Mouse (Mus musculus): ENCODE data around the gene Cirbp.

Gene Cirbp

DNA sequence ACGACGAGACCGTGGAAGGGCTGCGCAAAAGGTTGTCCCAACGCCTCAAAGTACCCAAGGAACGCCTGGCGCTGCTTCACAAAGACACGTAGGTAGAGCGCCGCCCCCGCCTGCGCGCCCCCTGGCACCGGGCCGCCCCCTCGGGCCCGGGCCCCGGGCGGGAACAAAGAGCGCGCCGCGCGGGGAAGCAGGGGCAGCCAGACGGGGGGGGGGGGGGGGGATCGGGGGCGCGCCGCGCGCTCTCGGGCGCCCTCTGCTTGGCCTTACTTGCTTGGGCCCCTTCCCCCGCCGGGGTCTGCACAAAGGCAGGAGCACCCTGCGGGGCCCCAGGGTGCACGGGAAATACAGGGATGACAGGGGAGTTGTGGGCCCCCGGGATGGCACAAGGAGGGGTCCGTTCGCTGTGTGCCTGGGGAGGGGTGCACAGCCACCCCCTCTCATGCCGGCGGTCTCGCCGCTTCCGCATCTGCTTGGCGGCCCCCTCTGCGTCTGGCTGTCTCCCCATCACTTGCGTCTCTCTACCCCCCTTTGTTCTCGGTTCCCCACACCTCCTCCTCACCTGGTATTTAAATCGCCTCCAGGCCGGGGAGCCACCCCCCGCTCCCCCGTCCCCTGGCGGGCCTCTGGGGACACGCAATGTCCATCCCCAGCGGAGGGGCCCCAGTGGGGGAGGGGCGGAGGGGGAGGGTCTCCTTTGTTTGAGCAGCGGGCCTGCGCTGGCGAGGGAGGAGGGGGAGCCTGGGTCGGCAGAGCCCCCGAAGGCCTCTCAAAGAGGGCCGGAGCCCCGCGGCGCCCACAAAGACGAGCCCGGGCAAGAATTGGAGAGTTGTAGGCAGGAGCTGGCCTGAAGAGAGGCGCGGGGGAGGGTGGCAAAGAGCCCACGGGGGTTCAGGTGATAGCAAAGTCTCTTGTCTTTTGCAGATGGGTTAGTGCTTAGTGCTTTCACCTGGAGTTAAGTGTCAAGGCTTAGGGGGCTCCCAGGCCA is 15.3 kb upstream of the Cirbp start:
- no peak for DNase-seq (ENCODE audit: low read depth, low spot score)

DNA sequence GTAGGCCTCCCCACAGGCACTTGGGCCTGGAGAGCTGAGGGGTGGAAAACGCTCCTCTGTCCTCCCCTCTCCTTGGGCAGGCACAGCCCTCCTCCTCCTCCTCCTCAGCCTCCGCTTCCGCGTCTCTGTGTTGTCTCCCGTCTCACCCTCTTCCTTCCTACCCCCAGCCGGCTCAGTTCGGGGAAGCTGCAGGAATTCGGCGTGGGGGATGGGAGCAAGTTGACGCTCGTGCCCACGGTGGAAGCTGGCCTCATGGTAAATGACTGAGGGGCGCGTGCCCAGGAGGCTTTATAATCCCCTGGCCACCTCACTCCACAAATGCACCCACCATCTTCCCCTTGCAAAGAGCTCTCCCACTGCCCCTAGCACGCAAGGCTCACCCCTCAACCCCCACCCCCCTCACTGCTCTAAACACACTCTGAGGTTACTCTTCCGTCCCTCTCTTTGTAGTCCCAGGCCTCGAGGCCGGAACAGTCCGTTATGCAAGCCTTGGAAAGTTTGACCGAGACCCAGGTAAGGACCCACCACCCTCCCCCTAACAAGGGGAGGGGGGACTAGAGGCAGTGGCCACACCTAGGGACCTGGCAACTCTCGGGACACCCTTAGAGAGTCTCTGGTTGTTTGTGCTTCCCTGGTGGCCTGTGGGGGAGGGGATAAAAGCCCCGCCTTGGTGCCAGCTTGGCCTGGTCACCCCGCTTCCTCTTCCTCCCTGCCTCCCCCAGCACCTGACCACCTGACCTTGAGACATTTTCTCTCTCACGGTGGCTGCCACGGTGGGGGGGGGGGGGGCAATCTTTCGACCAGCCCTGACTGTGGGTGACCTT is 14.4 kb upstream of the Cirbp start:
- DNase-seq (ENCODE audit: low read depth, low spot score) = no peak

DNA sequence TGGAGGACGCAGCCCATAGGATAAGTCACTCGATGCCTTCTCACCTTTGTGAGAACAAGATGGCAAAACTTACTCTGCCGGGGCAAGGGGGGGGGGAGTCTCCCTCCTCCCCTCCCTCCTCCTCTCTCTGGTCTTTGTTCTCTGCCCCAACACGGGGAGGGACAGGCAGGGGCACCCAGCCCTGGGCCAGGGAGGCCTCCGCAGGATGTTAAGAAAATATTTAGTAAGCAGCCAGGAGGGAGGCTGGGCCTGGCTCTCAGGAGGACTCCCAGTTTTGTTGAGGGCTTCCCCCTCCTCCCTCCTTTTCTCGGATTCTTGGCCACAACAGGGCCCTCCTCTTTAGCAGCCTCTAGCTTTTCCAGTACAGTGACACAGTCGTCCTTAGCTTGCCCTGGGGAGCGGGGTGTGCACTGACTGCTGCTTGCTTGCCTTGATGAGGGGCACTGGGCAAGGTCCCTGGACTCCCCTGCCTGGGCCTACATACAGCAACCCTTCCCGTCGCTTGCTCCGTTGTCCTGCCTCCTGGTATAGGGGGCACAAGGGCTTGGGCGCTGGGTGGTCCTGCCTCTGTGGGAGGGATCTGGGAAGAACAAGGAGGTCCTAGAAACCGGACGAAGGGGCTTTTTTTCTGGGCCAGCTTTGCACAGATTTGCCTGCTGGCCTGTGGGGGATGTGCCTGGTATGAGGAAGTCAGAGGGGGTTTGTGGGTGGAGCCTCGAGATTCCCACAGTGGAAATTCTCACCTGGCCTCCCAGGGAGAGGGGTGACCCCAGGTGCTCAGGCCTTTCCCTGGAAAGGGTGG is 13.5 kb upstream of the Cirbp start:
- no peak for DNase-seq (ENCODE audit: low read depth, low spot score)

DNA sequence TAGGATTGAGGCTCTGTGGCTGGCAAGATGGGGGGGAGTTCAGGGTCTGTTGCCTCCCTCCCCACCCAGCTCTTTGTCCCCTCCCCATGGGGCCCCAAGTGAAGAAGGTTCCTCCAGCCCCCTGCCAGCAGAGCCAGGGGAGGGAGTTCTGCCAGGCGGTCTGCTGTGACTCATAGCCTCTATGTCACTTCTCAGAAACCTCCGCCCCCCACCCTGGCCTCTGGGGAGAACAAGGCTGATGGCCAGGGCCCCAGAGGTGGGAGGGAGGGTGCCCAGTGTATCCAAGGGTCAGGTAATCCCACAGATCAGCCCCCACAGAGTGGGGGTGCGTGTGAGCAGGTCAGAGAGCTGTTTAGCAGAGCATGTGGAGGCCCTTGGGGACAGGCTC is 12.9 kb upstream of the Cirbp start:
- no peak for DNase-seq (ENCODE audit: low read depth, low spot score)

GRCm38 (mm10) chr10:80153713-80154112 is 12.1 kb upstream of the Cirbp start:
- DNase-seq (ENCODE audit: low read depth, low spot score) = no peak

DNA sequence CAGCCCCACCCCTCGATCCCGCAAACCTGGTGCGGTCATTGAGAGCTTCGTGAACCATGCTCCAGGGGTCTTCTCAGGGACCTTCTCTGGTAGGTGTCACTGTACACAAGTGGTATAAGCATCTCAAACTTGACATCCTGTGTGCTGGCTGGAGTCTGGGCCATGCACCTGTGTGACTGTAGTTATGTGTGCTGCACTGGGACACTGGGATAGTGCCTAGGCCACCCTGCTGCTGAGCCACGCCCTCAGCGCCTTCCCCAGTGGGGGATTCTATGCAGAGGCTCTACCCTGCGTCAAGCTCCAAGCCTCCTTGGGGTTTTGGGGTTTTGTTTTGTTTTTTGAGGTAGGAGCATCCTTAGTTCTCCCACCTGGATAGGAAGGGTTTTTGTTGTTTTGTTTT is 11.4 kb upstream of the Cirbp start:
- DNase-seq (ENCODE audit: low read depth, low spot score) = no peak

DNA sequence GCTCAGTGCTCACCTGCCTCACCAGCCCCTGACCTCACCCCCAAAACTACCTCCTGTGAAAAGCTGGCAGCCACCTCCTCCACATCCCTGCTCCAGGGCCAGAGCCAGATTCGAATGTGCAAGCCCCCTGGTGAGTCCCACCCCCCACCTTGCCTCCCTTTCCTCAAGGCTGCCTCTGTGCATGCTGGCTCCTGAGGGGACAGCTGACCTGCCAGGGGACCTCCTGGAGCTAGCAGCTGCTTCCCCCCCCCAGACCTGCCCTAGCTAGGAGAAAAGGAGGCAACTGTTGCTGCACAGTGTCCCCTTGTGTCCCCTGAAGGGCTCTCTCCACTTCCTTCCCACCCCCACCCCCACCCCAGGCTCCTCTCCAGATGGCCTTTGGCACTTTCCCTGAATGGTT is 10.5 kb upstream of the Cirbp start:
- DNase-seq (ENCODE audit: low read depth, low spot score) = no peak

GRCm38 (mm10) chr10:80156002-80156751 is 9.6 kb upstream of the Cirbp start:
- DNase-seq (ENCODE audit: low read depth, low spot score) = no peak

GRCm38 (mm10) chr10:80156752-80157053 is 9.1 kb upstream of the Cirbp start:
- no peak for DNase-seq (ENCODE audit: low read depth, low spot score)

GRCm38 (mm10) chr10:80157141-80157929 is 8.4 kb upstream of the Cirbp start:
- DNase-seq (ENCODE audit: low read depth, low spot score) = no peak

DNA sequence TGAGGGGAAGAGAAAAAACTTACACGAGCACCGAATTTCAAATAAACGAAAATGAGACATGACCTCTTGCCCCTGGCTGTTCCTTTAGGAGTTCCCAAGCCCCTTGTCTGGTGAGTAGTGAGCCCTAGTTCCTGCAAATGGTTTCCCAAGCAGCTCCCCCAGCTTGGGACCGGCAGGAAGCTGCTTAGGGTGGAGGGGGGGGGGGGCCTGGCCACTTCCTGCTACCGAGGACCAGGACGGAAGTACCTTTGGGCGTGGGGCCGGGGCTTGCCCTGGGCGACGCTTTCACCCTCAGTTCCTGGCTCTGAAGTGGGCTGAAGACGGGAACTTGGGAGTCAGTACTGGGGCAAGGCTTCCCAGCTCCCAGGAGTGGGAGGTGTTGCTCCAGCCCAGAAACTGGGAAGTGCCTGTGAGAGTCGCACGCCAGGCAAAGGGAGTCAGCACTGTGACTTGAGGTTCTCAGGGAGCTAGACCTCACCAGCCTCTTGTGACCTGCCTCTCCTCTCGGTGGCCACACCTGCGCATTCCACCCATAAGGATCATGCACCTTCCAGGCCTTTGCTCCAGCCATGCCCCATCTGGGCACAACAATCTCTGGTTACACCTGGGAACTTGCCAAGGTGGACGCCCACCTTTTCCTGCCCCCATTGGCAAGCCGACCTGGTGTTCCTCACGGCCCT is 7.3 kb upstream of the Cirbp start:
- DNase-seq (ENCODE audit: low read depth, low spot score) = no peak

DNA sequence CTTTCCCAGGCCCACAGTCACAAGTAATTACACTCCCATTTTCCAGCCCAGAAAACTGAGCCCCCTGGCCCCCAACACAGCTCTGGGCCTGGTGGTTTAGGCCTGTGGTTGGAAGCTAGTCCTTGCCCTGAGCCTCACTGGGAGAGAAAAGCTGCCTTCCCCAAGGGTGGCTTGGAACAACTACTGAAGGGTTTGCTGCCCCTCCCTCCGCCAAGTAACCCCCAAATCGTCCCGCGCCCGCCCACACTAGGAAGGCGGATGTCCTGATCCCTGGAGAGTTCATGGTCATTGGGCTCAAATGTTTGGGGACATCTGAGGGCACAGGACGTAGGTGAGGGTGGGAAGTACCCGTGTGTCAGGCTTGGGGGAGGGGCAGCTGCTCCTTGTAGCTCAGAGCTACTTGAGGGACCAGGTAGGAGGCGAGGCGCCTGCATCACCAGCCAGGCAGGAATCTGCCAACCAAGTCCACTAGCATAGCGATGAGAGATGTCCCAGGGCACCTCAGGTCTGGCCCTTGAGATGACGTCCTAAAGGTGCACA is 6.7 kb upstream of the Cirbp start:
- no peak for DNase-seq (ENCODE audit: low read depth, low spot score)

DNA sequence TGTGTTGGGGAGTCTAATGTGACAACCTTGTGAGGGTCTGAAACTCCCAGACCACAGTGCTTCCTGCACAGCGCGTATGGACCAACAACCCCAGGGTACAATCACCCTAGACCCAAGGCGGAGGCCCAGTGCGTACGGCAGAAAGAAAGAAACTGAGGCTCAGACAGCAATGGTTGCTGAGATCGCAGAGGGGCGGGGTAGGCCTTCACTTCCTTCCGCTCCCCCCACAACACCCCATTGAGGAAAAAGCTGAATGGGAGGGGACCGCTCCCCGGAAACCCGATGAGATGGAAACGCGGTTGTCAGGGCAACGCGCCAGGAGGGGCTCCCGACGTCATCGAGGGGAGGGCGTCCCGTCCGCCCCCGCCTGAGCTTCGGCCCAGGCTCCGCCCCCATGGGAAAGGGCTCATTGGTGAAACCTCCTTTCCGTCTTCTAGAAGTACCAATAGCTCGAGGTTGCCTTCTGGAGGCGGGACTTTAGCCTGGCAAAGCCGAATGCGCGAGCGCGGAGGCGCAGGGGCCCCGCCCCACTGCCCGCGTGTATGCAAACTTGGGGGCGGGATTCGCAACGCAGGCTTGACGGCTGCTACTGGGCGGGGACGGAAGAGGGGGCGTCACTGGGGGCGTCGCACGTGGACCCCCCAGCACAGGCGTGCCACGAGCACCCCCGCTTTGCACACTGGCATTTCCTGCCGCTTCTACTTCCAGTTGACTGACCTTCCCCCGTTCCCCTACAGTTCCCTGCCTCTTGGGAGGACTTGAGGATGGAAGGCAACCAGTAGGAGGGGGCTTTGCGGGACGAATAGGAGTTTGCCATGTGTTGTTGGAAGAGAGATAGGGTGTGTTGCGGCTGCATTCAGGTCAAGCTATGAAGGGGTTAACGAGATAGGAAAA is 6.0 kb upstream of the Cirbp start:
- DNase-seq (ENCODE audit: low read depth, low spot score) = peak; percentile 95

- no peak for DNase-seq (ENCODE audit: low read depth, low spot score)
Observed at GRCm38 (mm10) chr10:80160455-80161371, 5.1 kb upstream of the Cirbp start.

DNA sequence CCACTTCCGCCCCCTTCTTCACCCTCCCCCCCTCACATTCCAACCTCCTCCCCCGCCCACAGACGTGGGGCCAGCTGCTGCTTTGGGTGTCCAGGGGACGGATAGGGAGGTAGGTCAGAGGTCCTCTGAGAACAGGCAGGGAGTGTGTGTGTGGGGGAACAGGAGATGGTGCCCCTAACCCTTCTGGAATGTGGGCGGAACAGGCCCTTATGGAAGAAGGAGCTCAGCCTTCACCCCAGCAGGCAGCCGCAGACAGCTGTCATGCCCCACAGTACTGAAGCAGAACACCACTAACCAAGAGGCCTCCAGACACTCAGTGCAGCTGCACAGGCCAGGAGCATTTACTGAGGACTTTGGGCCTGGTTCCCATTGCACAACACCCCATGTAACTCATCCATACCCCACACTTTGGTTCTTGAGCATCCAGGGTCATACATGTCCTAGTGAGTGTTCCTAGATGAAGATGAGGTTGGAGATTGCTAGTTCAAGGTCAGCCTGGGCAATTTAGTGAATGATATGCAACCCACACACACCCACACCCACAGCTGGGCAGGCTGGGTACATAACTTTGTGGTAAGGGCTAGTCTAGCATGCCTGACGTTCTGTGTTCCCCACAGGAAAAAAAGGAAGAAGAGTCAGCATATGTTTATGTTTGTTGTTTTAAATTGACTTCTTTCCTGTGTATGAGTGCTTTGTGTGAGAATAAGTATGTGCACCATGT is 4.1 kb upstream of the Cirbp start:
- no peak for DNase-seq (ENCODE audit: low read depth, low spot score)

DNA sequence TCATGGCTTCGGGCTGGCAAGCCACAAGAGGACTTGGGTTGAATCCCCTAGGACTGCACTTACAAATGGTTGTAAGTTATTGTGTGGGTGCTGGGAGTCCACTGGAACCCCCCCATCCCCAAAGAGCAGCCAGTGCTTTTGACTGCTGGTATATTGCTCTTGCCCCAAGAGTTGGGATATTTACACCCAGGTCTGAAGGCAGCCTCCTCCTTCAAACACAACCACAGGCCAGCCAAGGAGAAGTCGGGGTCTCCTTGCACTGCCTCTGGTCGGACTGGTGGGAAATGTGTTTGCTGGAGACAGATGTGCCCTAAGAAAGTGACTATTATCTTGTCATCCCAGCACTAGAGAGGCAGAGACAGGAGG is 3.6 kb upstream of the Cirbp start:
- DNase-seq (ENCODE audit: low read depth, low spot score) = no peak

DNA sequence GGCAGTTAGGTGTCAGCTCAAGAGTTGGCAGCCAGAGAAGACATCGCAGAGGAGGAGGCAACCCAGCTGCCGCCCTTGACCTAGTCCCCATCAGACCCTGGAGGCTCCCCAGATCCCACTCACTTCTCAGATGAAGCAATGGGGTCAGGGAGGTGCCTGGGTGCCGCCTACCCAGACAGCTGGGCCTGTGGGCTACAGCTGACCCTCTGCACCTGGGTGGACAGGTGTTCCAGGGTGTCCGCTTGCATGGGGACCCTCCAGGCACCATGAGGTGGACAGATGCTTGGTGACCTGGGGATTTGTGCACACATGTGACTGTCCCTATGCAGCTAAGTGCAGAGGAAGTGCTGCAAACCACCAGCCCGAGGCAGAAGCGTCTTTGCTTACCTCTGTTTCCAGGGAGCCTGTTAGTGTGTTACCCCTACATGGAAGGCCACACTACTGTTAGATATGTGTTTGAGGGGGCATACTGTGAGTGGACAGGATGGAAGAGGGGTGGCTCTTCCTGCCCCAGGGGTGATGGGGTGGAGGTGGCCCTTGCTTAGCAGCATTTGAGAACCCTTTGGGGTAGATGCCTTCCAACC is 3.0 kb upstream of the Cirbp start:
- no peak for DNase-seq (ENCODE audit: low read depth, low spot score)
